ENCODE assay signal across 1 mouse cellular context in genomic region chr19:47049061-47049460, GRCm38 (mm10).
TF ChIP-seq lines count a peak whose summit lies in the region.

No protein-coding gene starts in this region.

TF ChIP-seq in MEL, 35 proteins besides CTCF, POLR2A, EP300 and RAD21:
- no peak for TF ChIP-seq TBP (IDR thresholded peaks at IDR 0.05; ENCODE audit: low read depth, low read length)
- TF ChIP-seq MYC (IDR thresholded peaks at IDR 0.05; ENCODE audit: low read depth, low read length): no peak
- no peak for TF ChIP-seq MEF2A (IDR thresholded peaks at IDR 0.05; ENCODE audit: extremely low read depth, insufficient replicate concordance, low read depth, low read length, poor library complexity, severe bottlenecking)
- TF ChIP-seq UBTF (IDR thresholded peaks at IDR 0.05; ENCODE audit: borderline replicate concordance, insufficient read depth, low read depth, low read length): no peak
- TF ChIP-seq CHD2 (IDR thresholded peaks at IDR 0.05; ENCODE audit: low read length): no peak
- no peak for TF ChIP-seq MAX (IDR thresholded peaks at IDR 0.05; ENCODE audit: low read length)
- TF ChIP-seq SMC3 (IDR thresholded peaks at IDR 0.05; ENCODE audit: low read depth, low read length): no peak
- no peak for TF ChIP-seq POLR2AphosphoS2 (IDR thresholded peaks at IDR 0.05; ENCODE audit: low read length)
- TF ChIP-seq ZC3H11A (IDR thresholded peaks at IDR 0.05; ENCODE audit: low read depth, low read length): no peak
- TF ChIP-seq ZKSCAN1 (IDR thresholded peaks at IDR 0.05; ENCODE audit: low read depth, low read length): no peak
- no peak for TF ChIP-seq SIN3A (IDR thresholded peaks at IDR 0.05; ENCODE audit: low read length)
- TF ChIP-seq NRF1 (IDR thresholded peaks at IDR 0.05; ENCODE audit: insufficient read depth, low read depth, low read length, poor library complexity, severe bottlenecking): no peak
- TF ChIP-seq ETS1 (IDR thresholded peaks at IDR 0.05; ENCODE audit: low read depth, low read length): no peak
- no peak for TF ChIP-seq USF1 (IDR thresholded peaks at IDR 0.05; ENCODE audit: low read depth, low read length)
- TF ChIP-seq NELFE (IDR thresholded peaks at IDR 0.05; ENCODE audit: low read depth, low read length): no peak
- no peak for TF ChIP-seq RCOR1 (IDR thresholded peaks at IDR 0.05; ENCODE audit: low read depth, low read length)
- TF ChIP-seq MAZ (IDR thresholded peaks at IDR 0.05; ENCODE audit: low read depth, low read length): no peak
- TF ChIP-seq E2F4 (IDR thresholded peaks at IDR 0.05; ENCODE audit: borderline replicate concordance, low read depth, low read length): no peak
- TF ChIP-seq ZNF384 (IDR thresholded peaks at IDR 0.05; ENCODE audit: low read depth, low read length): no peak
- no peak for TF ChIP-seq TCF12 (IDR thresholded peaks at IDR 0.05; ENCODE audit: low read depth, low read length)
